Mouse (Mus musculus) gastrocnemius, adult 2 months (tissue): ENCODE measurements around the gene Timm29. TPM values are rescaled to one million over a fixed set of nuclear protein-coding genes. Genes with fewer than 3 reads are reported as not detected.

Experiments
- DNase-seq: peaks from one replicate; pipeline ENCODE4 v3.0.0; 2022
- H3K27ac ChIP-seq: fragments of 200-600 bp; 2 replicates; pipeline ENCODE4 v1.8.1; 2022; ENCODE audit warnings: mild to moderate bottlenecking
- H3K4me3 ChIP-seq: fragments of 200-600 bp; 2 replicates; pipeline ENCODE4 v1.8.1; 2022; ENCODE audit warnings: mild to moderate bottlenecking, moderate library complexity
- CTCF ChIP-seq: fragments of 200-600 bp; IDR thresholded peaks from 2 replicates; pipeline ENCODE4 v1.8.1; 2022; ENCODE audit warnings: antibody characterized with exemption, mild to moderate bottlenecking, moderate library complexity
- intact Hi-C: fragments of 180-260 bp; cut with DNase I; formaldehyde crosslinking; loops from one replicate; pipeline ENCODE4 v1.15.1; 2025
- microRNA-seq: library from miRNA; unstranded; fragments of <30 nt; microRNA quantifications from one replicate; pipeline ENCODE4 v1.2.0, GENCODE M21; 2021
- total RNA-seq, 2 experiments: library from RNA; stranded (reverse); gene quantifications; 2 replicates each; pipeline ENCODE4 v1.2.3; 2021

Gene Timm29
- total RNA-seq, 2 experiments from 2014 or later = 44.1 to 48.3 TPM

DNA sequence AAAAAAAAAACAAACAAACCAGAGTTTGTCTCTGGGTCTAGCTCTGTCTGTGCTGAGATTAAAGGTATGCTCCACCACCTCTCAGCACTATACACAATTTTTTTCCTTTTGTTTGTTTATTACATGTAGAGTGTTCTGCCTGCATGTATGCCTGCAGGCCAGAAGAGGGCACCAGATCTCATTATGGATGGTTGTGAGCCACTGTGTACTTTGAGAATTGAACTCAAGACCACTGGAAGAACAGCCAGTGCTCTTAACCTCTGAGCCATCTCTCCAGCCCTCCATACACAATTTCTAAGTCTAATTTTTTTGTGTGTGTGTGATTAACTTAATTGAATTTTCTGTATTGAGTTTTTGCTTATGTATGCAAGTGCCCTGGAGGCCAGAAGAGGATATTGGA lies 34.0 kb downstream of the Timm29 start:
- Histone ChIP-seq H3K4me3 (no peak overlapping the region), H3K27ac (no peak overlapping the region)
- intact Hi-C loops = no loop called here
- no peak for DNase-seq
- peak; percentile 47 for TF ChIP-seq CTCF

DNA sequence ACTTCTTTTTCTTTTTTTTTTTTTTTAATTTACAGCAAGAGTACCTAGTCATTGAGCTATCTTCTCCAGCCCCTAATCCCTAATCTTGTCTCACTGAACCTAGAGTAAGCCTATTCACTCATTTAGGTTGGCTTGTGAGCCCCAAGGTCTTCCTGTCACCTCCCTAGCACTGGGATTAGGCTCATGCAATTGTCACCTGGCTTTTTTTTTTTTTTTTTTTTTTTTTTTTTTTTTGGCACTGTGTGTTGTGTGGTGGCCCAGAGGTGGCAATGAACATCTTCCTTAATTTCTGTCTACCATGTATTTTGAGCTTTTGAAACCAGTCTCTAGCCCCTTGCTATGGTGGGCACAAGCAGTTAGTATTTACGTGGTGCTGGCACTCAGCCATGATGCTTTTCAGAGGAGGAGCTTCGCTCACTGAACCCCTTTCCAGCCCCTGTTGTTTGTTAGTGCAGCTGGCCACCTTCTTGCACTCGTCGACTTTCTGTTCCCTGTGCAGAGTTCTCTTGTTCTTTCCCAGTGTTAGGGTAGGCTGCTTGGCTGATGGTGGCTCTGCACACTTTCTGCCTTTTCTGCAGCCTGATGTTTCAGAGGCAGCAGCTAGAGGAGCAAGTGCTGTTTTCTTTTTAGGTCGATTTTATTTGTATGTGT lies 34.7 kb downstream of the Timm29 start:
- no peak for DNase-seq
- Histone ChIP-seq H3K27ac (no peak overlapping the region), H3K4me3 (no peak overlapping the region)
- intact Hi-C loops = no loop called here
- no peak for TF ChIP-seq CTCF

DNA sequence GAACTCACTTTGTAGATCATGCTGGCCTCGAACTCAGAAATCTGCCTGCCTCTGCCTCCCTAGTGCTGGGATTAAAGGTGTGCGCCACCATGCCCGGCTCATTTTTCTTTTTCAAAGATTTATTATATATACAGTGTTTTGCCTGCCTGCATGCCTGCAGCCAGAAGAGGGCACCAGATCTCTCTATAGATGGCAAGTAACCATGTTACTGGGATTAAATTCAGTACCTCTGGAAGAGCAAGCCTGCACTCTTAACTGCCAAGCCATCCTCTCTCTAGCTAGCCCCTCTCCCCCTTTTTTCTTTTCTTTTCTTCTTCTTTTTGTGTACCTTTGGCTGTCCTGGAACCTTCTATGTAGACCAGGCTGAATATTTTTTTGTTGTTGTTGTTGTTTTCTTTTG lies 38.2 kb downstream of the Timm29 start:
- no peak overlapping the region for H3K27ac ChIP-seq
- no peak overlapping the region for H3K4me3 ChIP-seq
- peak; percentile 80 for TF ChIP-seq CTCF
- intact Hi-C loops = no loop called here
- DNase-seq = peak; percentile 65

DNA sequence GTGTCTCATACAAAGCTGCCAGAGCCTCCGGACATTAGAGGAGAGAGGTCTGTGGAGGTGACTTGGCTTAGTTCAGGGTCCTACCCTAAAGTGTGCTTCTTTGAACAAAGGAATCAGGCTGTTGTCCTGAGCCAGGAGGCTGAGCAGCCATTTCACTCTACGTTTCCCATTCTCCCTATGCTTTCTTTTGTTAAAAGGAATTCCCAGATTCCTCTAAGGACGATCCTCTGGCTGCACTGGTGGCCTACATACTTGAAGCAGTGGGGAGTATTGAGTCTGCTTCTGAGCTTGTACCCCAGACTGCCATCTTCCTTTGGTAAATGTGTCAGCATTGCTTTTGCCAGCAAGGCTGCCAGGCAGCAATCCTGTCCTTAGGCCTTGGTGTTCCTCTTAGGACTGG lies 40.6 kb downstream of the Timm29 start:
- no peak for TF ChIP-seq CTCF
- intact Hi-C loops = no loop called here

DNA sequence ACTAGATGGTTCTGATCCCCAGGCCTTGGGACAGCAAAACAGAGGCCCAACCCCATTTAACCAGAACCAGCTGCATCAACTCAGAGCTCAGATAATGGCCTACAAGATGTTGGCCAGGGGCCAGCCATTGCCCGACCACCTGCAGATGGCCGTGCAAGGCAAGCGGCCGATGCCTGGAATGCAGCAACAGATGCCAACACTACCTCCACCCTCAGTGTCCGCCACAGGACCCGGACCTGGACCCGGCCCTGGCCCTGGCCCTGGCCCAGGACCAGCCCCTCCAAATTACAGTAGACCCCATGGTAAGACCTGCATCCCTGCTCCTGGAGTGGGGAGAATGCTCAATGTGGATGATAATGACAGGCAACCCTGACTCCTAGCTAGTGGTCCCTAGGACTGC lies 43.1 kb downstream of the Timm29 start:
- H3K27ac ChIP-seq = no peak overlapping the region
- no peak overlapping the region for H3K4me3 ChIP-seq
- no peak for DNase-seq
- TF ChIP-seq CTCF = no peak
- intact Hi-C loops = no loop called here

More for the DNA sequence above, 40.6 kb downstream of the Timm29 start:
- H3K4me3 ChIP-seq = no peak overlapping the region
- no peak for DNase-seq
- peak overlapping the region; percentile 63 for H3K27ac ChIP-seq

DNA sequence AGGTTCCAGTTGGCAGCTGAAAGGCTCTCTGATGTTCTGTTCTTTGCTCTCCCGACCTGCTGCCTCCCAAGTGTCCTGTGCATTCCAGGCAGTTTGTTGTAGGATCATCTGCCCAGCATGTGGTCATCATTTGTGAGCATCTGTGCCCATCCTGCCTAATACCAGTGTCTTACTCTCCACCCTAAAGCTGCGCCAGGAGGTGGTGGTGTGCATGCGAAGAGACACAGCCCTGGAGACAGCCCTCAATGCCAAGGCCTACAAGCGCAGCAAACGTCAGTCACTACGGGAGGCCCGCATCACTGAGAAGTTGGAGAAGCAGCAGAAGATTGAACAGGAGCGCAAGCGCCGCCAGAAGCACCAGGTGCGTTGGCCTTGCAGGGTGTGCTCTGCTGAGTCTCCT lies 46.5 kb downstream of the Timm29 start:
- no peak for DNase-seq
- H3K4me3 ChIP-seq = no peak overlapping the region
- no peak overlapping the region for H3K27ac ChIP-seq
- intact Hi-C loops = no loop called here
- TF ChIP-seq CTCF = no peak

Small RNA genes within 50 kb of the gene (microRNA-seq; reads per million reads assigned to microRNA genes)
- not detected for gene Mir1946b

Other genes starting within 250 kb of the Timm29 start
- gene Ilf3, start 224.9 kb upstream of the Timm29 start, total RNA-seq = 10 to 100 TPM; 21.2 to 25.2 TPM
- gene Qtrt1, start 180.9 kb upstream of the Timm29 start, total RNA-seq = 1 to 10 TPM; 7.0 to 8.4 TPM
- gene Dnm2, start 167.8 kb upstream of the Timm29 start, total RNA-seq = 10 to 100 TPM; 38.2 to 41.8 TPM
- gene Tmed1, start 82.5 kb upstream of the Timm29 start, total RNA-seq = 10 to 100 TPM; 28.9 to 35.8 TPM
- 1 to 10 TPM in 1 of 2 experiments, under 1 TPM in 1; 0.74 to 1.3 TPM for gene AB124611, start 66.5 kb upstream of the Timm29 start, total RNA-seq
- gene Carm1, start 45.8 kb upstream of the Timm29 start, total RNA-seq = 10 to 100 TPM; 54.6 to 57.2 TPM
- gene Yipf2, start 106 bp downstream of the Timm29 start, total RNA-seq = 1 to 10 TPM; 5.8 to 6.9 TPM
- 10 to 100 TPM; 39.0 to 40.7 TPM for gene Smarca4, start 23.4 kb downstream of the Timm29 start, total RNA-seq
- 1 to 10 TPM; 2.9 to 3.3 TPM for gene Ldlr, start 130.8 kb downstream of the Timm29 start, total RNA-seq
- gene Spc24, start 167.6 kb downstream of the Timm29 start, total RNA-seq = under 1 TPM; 0.50 to 0.89 TPM
- 10 to 100 TPM; 11.5 to 16.6 TPM for gene Kank2, start 206.0 kb downstream of the Timm29 start, total RNA-seq
- not detected for gene Angptl8, start 242.8 kb downstream of the Timm29 start, total RNA-seq